Mouse (Mus musculus): ENCODE results near the gene Gm28230. TPM values are rescaled to one million over a fixed set of nuclear protein-coding genes. Genes with fewer than 3 reads are reported as not detected.

The Gm28230 gene
- polyA plus RNA-seq, 1 experiment: not detected

- Histone ChIP-seq H3K79me3 (ENCODE audit: low read depth) (no peaks in the 10 kb centered on the region), H3K36me3 (ENCODE audit: control insufficient read depth, insufficient read depth) (no peaks in the 10 kb centered on the region), H3K79me2 (ENCODE audit: control insufficient read depth, insufficient read depth) (no peaks in the 10 kb centered on the region), H3K4me3 (ENCODE audit: insufficient read depth, poor library complexity, severe bottlenecking) (no peak overlapping the region), H3K27me3 (ENCODE audit: control insufficient read depth, insufficient read depth, insufficient read length) (peaks cover 83% of the 10 kb centered on the region), H3ac (ENCODE audit: control insufficient read depth, insufficient read length, low read depth) (no peak overlapping the region)
- TF ChIP-seq USF1 (IDR thresholded peaks at IDR 0.05; ENCODE audit: low read depth) (no peak), MYOG (IDR thresholded peaks at IDR 0.05; ENCODE audit: control insufficient read depth, extremely low read depth, insufficient read length) (no peak), CEBPB (IDR thresholded peaks at IDR 0.05; ENCODE audit: low read depth) (no peak), MYOD1 (IDR thresholded peaks at IDR 0.05; ENCODE audit: control insufficient read depth, insufficient read length, low read depth) (no peak), MAX (IDR thresholded peaks at IDR 0.05) (no peak), FOSL1 (IDR thresholded peaks at IDR 0.05; ENCODE audit: insufficient read depth, low read length, poor library complexity, severe bottlenecking) (no peak), CTCF (IDR thresholded peaks at IDR 0.05; ENCODE audit: control insufficient read depth, insufficient read depth, insufficient read length) (no peak)
These were observed 9.5 kb downstream of the Gm28230 start for GRCm38 (mm10) chr2:74735851-74736687.

- H3K27me3 ChIP-seq (ENCODE audit: control insufficient read depth, insufficient read depth, insufficient read length): peaks cover 80% of the 10 kb centered on the region
- no peaks in the 10 kb centered on the region for H3K79me3 ChIP-seq (ENCODE audit: low read depth)
- H3K36me3 ChIP-seq (ENCODE audit: control insufficient read depth, insufficient read depth): no peaks in the 10 kb centered on the region
- no peak overlapping the region for H3K4me3 ChIP-seq (ENCODE audit: insufficient read depth, poor library complexity, severe bottlenecking)
- no peaks in the 10 kb centered on the region for H3K79me2 ChIP-seq (ENCODE audit: control insufficient read depth, insufficient read depth)
- H3ac ChIP-seq (ENCODE audit: control insufficient read depth, insufficient read length, low read depth): no peak overlapping the region
- TF ChIP-seq MYOG (IDR thresholded peaks at IDR 0.05; ENCODE audit: control insufficient read depth, extremely low read depth, insufficient read length): no peak
- TF ChIP-seq MYOD1 (IDR thresholded peaks at IDR 0.05; ENCODE audit: control insufficient read depth, insufficient read length, low read depth): no peak
- TF ChIP-seq CEBPB (IDR thresholded peaks at IDR 0.05; ENCODE audit: low read depth): no peak
- TF ChIP-seq CTCF (IDR thresholded peaks at IDR 0.05; ENCODE audit: control insufficient read depth, insufficient read depth, insufficient read length): no peak
- TF ChIP-seq MAX (IDR thresholded peaks at IDR 0.05): no peak
- TF ChIP-seq FOSL1 (IDR thresholded peaks at IDR 0.05; ENCODE audit: insufficient read depth, low read length, poor library complexity, severe bottlenecking): no peak
- TF ChIP-seq USF1 (IDR thresholded peaks at IDR 0.05; ENCODE audit: low read depth): no peak
These were observed 10.4 kb downstream of the Gm28230 start for GRCm38 (mm10) chr2:74736688-74737577.

- Histone ChIP-seq H3K4me3 (ENCODE audit: insufficient read depth, poor library complexity, severe bottlenecking) (no peak overlapping the region), H3K79me2 (ENCODE audit: control insufficient read depth, insufficient read depth) (no peaks in the 10 kb centered on the region), H3K79me3 (ENCODE audit: low read depth) (no peaks in the 10 kb centered on the region), H3ac (ENCODE audit: control insufficient read depth, insufficient read length, low read depth) (no peak overlapping the region), H3K27me3 (ENCODE audit: control insufficient read depth, insufficient read depth, insufficient read length) (peaks cover 74% of the 10 kb centered on the region), H3K36me3 (ENCODE audit: control insufficient read depth, insufficient read depth) (no peaks in the 10 kb centered on the region)
- no peak for TF ChIP-seq CEBPB (IDR thresholded peaks at IDR 0.05; ENCODE audit: low read depth)
- no peak for TF ChIP-seq FOSL1 (IDR thresholded peaks at IDR 0.05; ENCODE audit: insufficient read depth, low read length, poor library complexity, severe bottlenecking)
- TF ChIP-seq MYOG (IDR thresholded peaks at IDR 0.05; ENCODE audit: control insufficient read depth, extremely low read depth, insufficient read length): no peak
- no peak for TF ChIP-seq CTCF (IDR thresholded peaks at IDR 0.05; ENCODE audit: control insufficient read depth, insufficient read depth, insufficient read length)
- no peak for TF ChIP-seq USF1 (IDR thresholded peaks at IDR 0.05; ENCODE audit: low read depth)
- TF ChIP-seq MYOD1 (IDR thresholded peaks at IDR 0.05; ENCODE audit: control insufficient read depth, insufficient read length, low read depth): no peak
These were observed 11.1 kb downstream of the Gm28230 start for GRCm38 (mm10) chr2:74737578-74738070.

- Histone ChIP-seq H3K4me3 (ENCODE audit: insufficient read depth, poor library complexity, severe bottlenecking) (no peak overlapping the region), H3K79me2 (ENCODE audit: control insufficient read depth, insufficient read depth) (no peaks in the 10 kb centered on the region), H3K27me3 (ENCODE audit: control insufficient read depth, insufficient read depth, insufficient read length) (peaks cover 64% of the 10 kb centered on the region), H3K79me3 (ENCODE audit: low read depth) (no peaks in the 10 kb centered on the region), H3ac (ENCODE audit: control insufficient read depth, insufficient read length, low read depth) (no peak overlapping the region), H3K36me3 (ENCODE audit: control insufficient read depth, insufficient read depth) (no peaks in the 10 kb centered on the region)
- TF ChIP-seq MYOD1 (IDR thresholded peaks at IDR 0.05; ENCODE audit: control insufficient read depth, insufficient read length, low read depth) (no peak), USF1 (IDR thresholded peaks at IDR 0.05; ENCODE audit: low read depth) (no peak), MYOG (IDR thresholded peaks at IDR 0.05; ENCODE audit: control insufficient read depth, extremely low read depth, insufficient read length) (no peak), MAX (IDR thresholded peaks at IDR 0.05) (no peak), CTCF (IDR thresholded peaks at IDR 0.05; ENCODE audit: control insufficient read depth, insufficient read depth, insufficient read length) (no peak), FOSL1 (IDR thresholded peaks at IDR 0.05; ENCODE audit: insufficient read depth, low read length, poor library complexity, severe bottlenecking) (no peak), CEBPB (IDR thresholded peaks at IDR 0.05; ENCODE audit: low read depth) (no peak)
These were observed 12.3 kb downstream of the Gm28230 start for GRCm38 (mm10) chr2:74738623-74739475.

GRCm38 (mm10) chr2:74739476-74739800 lies 12.9 kb downstream of the Gm28230 start:
- TF ChIP-seq CTCF (IDR thresholded peaks at IDR 0.05; ENCODE audit: control insufficient read depth, insufficient read depth, insufficient read length): no peak
- TF ChIP-seq FOSL1 (IDR thresholded peaks at IDR 0.05; ENCODE audit: insufficient read depth, low read length, poor library complexity, severe bottlenecking): no peak
- no peak for TF ChIP-seq MYOD1 (IDR thresholded peaks at IDR 0.05; ENCODE audit: control insufficient read depth, insufficient read length, low read depth)
- no peak for TF ChIP-seq USF1 (IDR thresholded peaks at IDR 0.05; ENCODE audit: low read depth)
- no peak for TF ChIP-seq MYOG (IDR thresholded peaks at IDR 0.05; ENCODE audit: control insufficient read depth, extremely low read depth, insufficient read length)
- TF ChIP-seq MAX (IDR thresholded peaks at IDR 0.05): no peak
- no peak for TF ChIP-seq CEBPB (IDR thresholded peaks at IDR 0.05; ENCODE audit: low read depth)
- Histone ChIP-seq H3ac (ENCODE audit: control insufficient read depth, insufficient read length, low read depth) (no peak overlapping the region), H3K36me3 (ENCODE audit: control insufficient read depth, insufficient read depth) (no peaks in the 10 kb centered on the region), H3K79me3 (ENCODE audit: low read depth) (no peaks in the 10 kb centered on the region), H3K4me3 (ENCODE audit: insufficient read depth, poor library complexity, severe bottlenecking) (no peak overlapping the region), H3K79me2 (ENCODE audit: control insufficient read depth, insufficient read depth) (no peaks in the 10 kb centered on the region), H3K27me3 (ENCODE audit: control insufficient read depth, insufficient read depth, insufficient read length) (peaks cover 58% of the 10 kb centered on the region)
